Mouse (Mus musculus) cerebellum, adult 8-10 months (tissue): Measurements from ENCODE around the gene Ubash3a.
A peak's percentile ranks its signal among the peaks of the same experiment; 100 is the strongest.

Source experiments
- DNase-seq: peaks from one replicate; pipeline ENCODE4 v3.0.0; 2022

The Ubash3a gene

GRCm38 (mm10) chr17:31281830-31282686 is 74.4 kb downstream of the Ubash3a start:
- DNase-seq = no peak

- DNase-seq = no peak
Observed at GRCm38 (mm10) chr17:31282687-31283053, 75.0 kb downstream of the Ubash3a start.

GRCm38 (mm10) chr17:31285867-31286266 is 78.2 kb downstream of the Ubash3a start:
- DNase-seq = no peak

GRCm38 (mm10) chr17:31286492-31286891 is 78.8 kb downstream of the Ubash3a start, which contains the start of gene Slc37a1:
Gene Slc37a1 (plus strand): TSS chr17:31286792.
- DNase-seq = no peak

- no peak for DNase-seq
Observed at GRCm38 (mm10) chr17:31287216-31287615, 79.5 kb downstream of the Ubash3a start.

- no peak for DNase-seq
Observed at GRCm38 (mm10) chr17:31288999-31289726, 81.5 kb downstream of the Ubash3a start.

- no peak for DNase-seq
Observed at GRCm38 (mm10) chr17:31290311-31290710, 82.6 kb downstream of the Ubash3a start.

GRCm38 (mm10) chr17:31290859-31291258 is 83.2 kb downstream of the Ubash3a start:
- no peak for DNase-seq

- DNase-seq = no peak
Observed at GRCm38 (mm10) chr17:31294363-31295214, 86.9 kb downstream of the Ubash3a start.

GRCm38 (mm10) chr17:31295215-31295891 is 87.7 kb downstream of the Ubash3a start:
- no peak for DNase-seq

- peak; percentile 53 for DNase-seq
Observed at GRCm38 (mm10) chr17:31295892-31296781, 88.5 kb downstream of the Ubash3a start.
